Mouse (Mus musculus): ENCODE data around the gene Dus3l. TPM values are rescaled to one million over a fixed set of nuclear protein-coding genes. Genes with fewer than 3 reads are reported as not detected.

The Dus3l gene
- 47.7 and 50.5 TPM in 2 replicates for polyA plus RNA-seq (2015; fragmentation: Nextera tagmentation; extraction: Ambion mirVana)

- WGBS, result 2% methylated on average over 57 of the region's 58 CpGs
- Histone ChIP-seq H3K9me3 (no peaks in the 10 kb centered on the region), H3K27ac (peak within 1 kb of the TSS; percentile 94), H3K27me3 (no peaks in the 10 kb centered on the region), H3K36me3 (peaks cover 34% of the 10 kb centered on the region), H3K4me2 (replicated peaks) (peak within 1 kb of the TSS; percentile 81), H3K4me3 (peak within 1 kb of the TSS; percentile 71), H3K4me1 (peaks cover 26% of the 10 kb centered on the region), H3K9ac (peak within 1 kb of the TSS; percentile 76)
- peak; percentile 81 for ATAC-seq (ENCODE audit: low FRiP score, low read depth)
These were observed at the start of gene Dus3l for GRCm38 (mm10) chr17:56764474-56765354. Gene Dus3l (plus strand): TSS chr17:56764757.

GRCm38 (mm10) chr17:56715360-56715759 is 49.2 kb upstream of the Dus3l start:
- Histone ChIP-seq H3K9ac (peak overlapping the region; percentile 84; the same call in 1 of the 2 replicates), H3K4me3 (peak overlapping the region; percentile 67), H3K36me3 (peaks cover 45% of the 10 kb centered on the region), H3K27ac (no peak overlapping the region), H3K9me3 (no peaks in the 10 kb centered on the region), H3K4me1 (peaks cover 34% of the 10 kb centered on the region), H3K4me2 (replicated peaks) (peak overlapping the region; percentile 80), H3K27me3 (no peaks in the 10 kb centered on the region)
- no peak for ATAC-seq (ENCODE audit: low FRiP score, low read depth)
- 60% methylated on average over 11 of the region's 11 CpGs for WGBS

GRCm38 (mm10) chr17:56715914-56716654 is 48.5 kb upstream of the Dus3l start:
- Histone ChIP-seq H3K27ac (peak overlapping the region; percentile 80), H3K4me1 (peaks cover 35% of the 10 kb centered on the region), H3K4me2 (replicated peaks) (peak overlapping the region; percentile 80), H3K9me3 (no peaks in the 10 kb centered on the region), H3K4me3 (peak overlapping the region; percentile 67), H3K36me3 (peaks cover 41% of the 10 kb centered on the region), H3K27me3 (no peaks in the 10 kb centered on the region), H3K9ac (peak overlapping the region; percentile 84)
- WGBS, result 26% methylated on average over 22 of the region's 22 CpGs
- no peak for ATAC-seq (ENCODE audit: low FRiP score, low read depth)

- under 1% methylated on average over 55 of the region's 55 CpGs for WGBS
These were observed 47.7 kb upstream of the Dus3l start for GRCm38 (mm10) chr17:56716655-56717362.

GRCm38 (mm10) chr17:56717363-56718058 is 47.0 kb upstream of the Dus3l start, which contains the start of the genes Ndufa11 and Vmac:
Gene Ndufa11 (plus strand): TSS chr17:56717767.
Gene Vmac (minus strand): TSS chr17:56718022.
- WGBS, result under 1% methylated on average over 59 of the region's 59 CpGs
- peak; percentile 70 for ATAC-seq (ENCODE audit: low FRiP score, low read depth)
- Histone ChIP-seq H3K9ac (peak within 1 kb of the TSS; percentile 89), H3K27me3 (no peaks in the 10 kb centered on the region), H3K27ac (peak within 1 kb of the TSS; percentile 80), H3K4me2 (replicated peaks) (peak within 1 kb of the TSS; percentile 80), H3K36me3 (peaks cover 41% of the 10 kb centered on the region), H3K4me1 (peaks cover 44% of the 10 kb centered on the region), H3K4me3 (peak within 1 kb of the TSS; percentile 67), H3K9me3 (no peaks in the 10 kb centered on the region)

More at GRCm38 (mm10) chr17:56716655-56717362, 47.7 kb upstream of the Dus3l start:
- Histone ChIP-seq H3K4me1 (peaks cover 37% of the 10 kb centered on the region), H3K9me3 (no peaks in the 10 kb centered on the region), H3K4me3 (peak overlapping the region; percentile 67), H3K9ac (peak overlapping the region; percentile 89), H3K27ac (peak overlapping the region; percentile 80), H3K36me3 (peaks cover 41% of the 10 kb centered on the region), H3K27me3 (no peaks in the 10 kb centered on the region), H3K4me2 (replicated peaks) (peak overlapping the region; percentile 80)
- ATAC-seq (ENCODE audit: low FRiP score, low read depth), result peak; percentile 95

GRCm38 (mm10) chr17:56722441-56722840 is 42.1 kb upstream of the Dus3l start:
- Histone ChIP-seq H3K27ac (peak overlapping the region; percentile 58), H3K36me3 (peaks cover 45% of the 10 kb centered on the region), H3K9me3 (no peaks in the 10 kb centered on the region), H3K9ac (peak overlapping the region; percentile 53), H3K27me3 (no peaks in the 10 kb centered on the region), H3K4me1 (peaks cover 66% of the 10 kb centered on the region), H3K4me3 (no peak overlapping the region), H3K4me2 (replicated peaks) (no peak overlapping the region; the same call in 1 of the 2 replicates)
- 30% methylated on average over 5 of the region's 5 CpGs for WGBS
- ATAC-seq (ENCODE audit: low FRiP score, low read depth), result no peak

- Histone ChIP-seq H3K27me3 (no peaks in the 10 kb centered on the region), H3K4me2 (replicated peaks) (peak overlapping the region; percentile 28; the same call in 1 of the 2 replicates), H3K27ac (peak overlapping the region; percentile 69), H3K4me1 (peaks cover 71% of the 10 kb centered on the region), H3K9me3 (no peaks in the 10 kb centered on the region), H3K9ac (peak overlapping the region; percentile 53; the same call in 1 of the 2 replicates), H3K36me3 (peaks cover 45% of the 10 kb centered on the region), H3K4me3 (0 out of 2 replicates have a peak overlapping the region, but pooled peaks have one; percentile 0)
- WGBS, result 69% methylated on average over 11 of the region's 11 CpGs
- peak; percentile 57 for ATAC-seq (ENCODE audit: low FRiP score, low read depth)
These were observed 41.0 kb upstream of the Dus3l start for GRCm38 (mm10) chr17:56723419-56724161.

GRCm38 (mm10) chr17:56727029-56727649 is 37.4 kb upstream of the Dus3l start:
- Histone ChIP-seq H3K27ac (peak overlapping the region; percentile 44), H3K9ac (peak overlapping the region; percentile 21; the same call in 1 of the 2 replicates), H3K36me3 (peaks cover 28% of the 10 kb centered on the region), H3K4me2 (replicated peaks) (peak overlapping the region; percentile 2; the same call in 1 of the 2 replicates), H3K4me1 (peaks cover 63% of the 10 kb centered on the region), H3K9me3 (no peaks in the 10 kb centered on the region), H3K27me3 (no peaks in the 10 kb centered on the region), H3K4me3 (no peak overlapping the region)
- 0 out of 2 replicates have a peak, but pooled peaks have one; percentile 13 for ATAC-seq (ENCODE audit: low FRiP score, low read depth)
- 3% methylated on average over 7 of the region's 7 CpGs for WGBS

- Histone ChIP-seq H3K4me1 (peaks cover 57% of the 10 kb centered on the region), H3K27me3 (no peaks in the 10 kb centered on the region), H3K9ac (0 out of 2 replicates have a peak overlapping the region, but pooled peaks have one; percentile 13), H3K9me3 (no peaks in the 10 kb centered on the region), H3K4me3 (no peak overlapping the region), H3K4me2 (replicated peaks) (0 out of 2 replicates have a peak overlapping the region, but pooled peaks have one; percentile 11), H3K36me3 (peaks cover 23% of the 10 kb centered on the region), H3K27ac (peak overlapping the region; percentile 44)
- WGBS, result 8% methylated on average over 12 of the region's 12 CpGs
- ATAC-seq (ENCODE audit: low FRiP score, low read depth), result no peak
These were observed 36.9 kb upstream of the Dus3l start for GRCm38 (mm10) chr17:56727659-56728058.

- H3K9me3 ChIP-seq, result no peaks in the 10 kb centered on the region
- H3K4me1 ChIP-seq, result peaks cover 53% of the 10 kb centered on the region
- H3K4me3 ChIP-seq, result no peak overlapping the region
- WGBS, result 14% methylated on average over 12 of the region's 12 CpGs
- H3K4me2 ChIP-seq (replicated peaks), result 0 out of 2 replicates have a peak overlapping the region, but pooled peaks have one; percentile 11
- no peaks in the 10 kb centered on the region for H3K27me3 ChIP-seq
- no peak for ATAC-seq (ENCODE audit: low FRiP score, low read depth)
- 0 out of 2 replicates have a peak overlapping the region, but pooled peaks have one; percentile 1 for H3K9ac ChIP-seq
- H3K36me3 ChIP-seq, result peaks cover 18% of the 10 kb centered on the region
- H3K27ac ChIP-seq, result no peak overlapping the region
These were observed 36.4 kb upstream of the Dus3l start for GRCm38 (mm10) chr17:56728117-56728516.
